Mouse (Mus musculus) embryonic fibroblast, embryonic 13.5 days (primary cell): Measurements from ENCODE around the gene Ggt6. TPM values are rescaled to one million over a fixed set of nuclear protein-coding genes. Genes with fewer than 3 reads are reported as not detected.

Experiments used
- H3K27ac ChIP-seq: 2 replicates; pipeline ENCODE4 v1.5.1; 2012; ENCODE audit warnings: low read length, control low read depth, inconsistent platforms; ENCODE audit not compliant: insufficient read depth
- H3K4me1 ChIP-seq: 2 replicates; pipeline ENCODE4 v1.6.1; 2011; ENCODE audit warnings: low read length; ENCODE audit not compliant: control insufficient read depth, insufficient read depth
- H3K4me3 ChIP-seq: 2 replicates; pipeline ENCODE4 v1.5.1; 2011; ENCODE audit warnings: mild to moderate bottlenecking, control low read depth, low read length; ENCODE audit not compliant: insufficient read depth
- CTCF ChIP-seq: IDR thresholded peaks from 2 replicates; pipeline ENCODE4 v1.5.1; 2011; ENCODE audit warnings: mild to moderate bottlenecking, control low read depth, low read length, moderate library complexity, borderline replicate concordance; ENCODE audit not compliant: insufficient read depth
- POLR2A ChIP-seq: IDR thresholded peaks from 2 replicates; pipeline ENCODE4 v1.6.1; 2011; ENCODE audit warnings: low read depth, mild to moderate bottlenecking, control low read depth, low read length, moderate library complexity
- polyA plus RNA-seq: library from polyadenylated mRNA; stranded (reverse); fragments of >200 nt; gene quantifications from 2 replicates; pipeline ENCODE4 v1.2.4, GENCODE M21; 2011; ENCODE audit warnings: low read depth; ENCODE audit not compliant: missing spikeins, insufficient read length

Gene Ggt6
- polyA plus RNA-seq, result not detected in 2 replicates

DNA sequence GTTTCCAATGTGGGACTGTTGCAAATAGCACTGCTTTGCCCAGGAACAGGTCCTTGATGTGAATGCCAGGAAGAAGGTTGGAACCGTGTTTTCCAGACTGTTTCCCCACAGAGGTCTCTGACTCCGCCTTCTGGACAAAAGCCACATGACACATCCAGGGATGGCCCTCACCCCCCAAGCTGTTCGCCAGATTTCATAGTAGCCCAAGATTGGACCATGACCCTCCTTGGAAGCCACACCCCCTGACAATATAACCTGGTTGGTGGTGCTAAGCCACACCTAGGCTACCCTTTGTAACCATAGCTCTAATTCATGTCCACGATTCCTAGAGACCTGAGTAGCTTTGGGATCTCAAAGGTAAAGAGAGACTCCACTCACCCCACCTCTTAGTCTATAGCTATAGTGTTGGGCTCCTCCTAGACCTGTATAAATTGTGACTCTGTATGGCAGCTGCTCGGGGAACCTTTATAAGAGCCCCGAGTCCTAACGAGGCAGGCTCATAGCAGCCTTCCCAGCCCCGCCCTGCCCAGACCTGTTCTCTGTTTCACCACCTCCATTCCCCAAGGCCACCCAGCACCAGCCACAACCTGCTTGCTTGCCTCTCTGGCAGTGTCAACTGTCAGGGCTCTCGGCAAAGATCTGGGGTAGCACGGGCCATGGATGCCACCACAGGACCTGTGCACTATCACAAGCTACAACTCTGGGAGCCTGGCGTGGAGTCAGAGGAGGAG, at the start of gene Ggt6:
Gene Ggt6 (plus strand): TSS at position 564 of the 731 bp plus-strand sequence.
- Histone ChIP-seq H3K4me1 (no peaks in the 10 kb centered on the region), H3K4me3 (no peak within 1 kb of the TSS), H3K27ac (no peak within 1 kb of the TSS)
- no peak for TF ChIP-seq CTCF
- no peak for TF ChIP-seq POLR2A

DNA sequence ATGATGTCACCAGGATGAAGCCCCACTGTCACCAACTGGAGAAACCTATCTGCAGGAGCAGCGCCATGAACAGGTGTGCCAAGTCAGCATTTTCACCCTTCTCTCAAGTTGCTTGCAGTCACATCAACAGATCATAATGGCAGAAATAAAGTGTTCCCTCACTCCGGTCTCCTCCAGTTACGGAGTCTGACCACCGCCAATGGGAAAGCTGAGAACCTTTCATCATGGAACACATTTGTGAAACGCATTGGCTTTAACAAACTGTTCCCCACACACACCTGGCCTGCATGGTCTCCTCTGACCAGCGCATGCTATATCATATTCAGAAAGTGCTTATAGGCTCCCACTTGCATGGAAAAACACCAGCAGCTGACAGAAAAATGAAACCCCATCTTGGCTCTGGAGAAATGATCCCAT, 47.2 kb upstream of the Ggt6 start:
- TF ChIP-seq POLR2A (no peak), CTCF (no peak)
- Histone ChIP-seq H3K4me3 (no peak overlapping the region), H3K4me1 (no peaks in the 10 kb centered on the region), H3K27ac (no peak overlapping the region)

DNA sequence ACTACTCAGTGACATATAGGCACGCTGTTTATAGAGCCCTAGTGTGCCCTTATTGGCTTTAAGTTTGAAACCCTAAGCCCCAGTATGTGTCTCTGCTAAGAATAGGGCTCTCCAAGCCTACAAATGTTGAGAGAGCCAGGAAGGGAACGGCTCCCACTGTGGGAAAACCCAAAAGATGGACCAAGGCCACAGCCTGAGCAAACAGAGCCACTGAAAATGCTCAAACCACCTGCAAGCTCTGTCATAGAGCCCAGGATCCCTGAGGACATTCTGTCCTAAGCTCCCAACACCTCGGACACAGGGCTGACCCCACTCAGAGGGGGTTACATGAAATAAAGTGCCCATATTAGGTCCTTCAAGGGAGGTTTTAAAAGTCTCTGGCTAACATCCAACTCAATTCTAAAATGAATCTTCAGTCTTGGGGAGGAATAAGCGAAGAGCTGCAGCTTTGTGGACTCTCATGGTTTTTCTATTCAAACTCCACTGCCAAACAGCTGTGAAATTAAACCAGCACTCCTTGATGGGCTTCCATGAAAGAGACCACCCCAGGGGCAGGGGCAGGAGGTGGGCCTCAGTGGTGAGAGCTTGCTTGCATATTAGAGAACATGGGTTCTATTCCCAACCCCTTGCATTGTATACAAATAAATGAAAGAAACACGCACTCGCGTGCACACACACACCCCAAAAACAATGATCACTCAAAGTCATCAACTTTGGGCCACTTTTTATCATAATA, 45.8 kb upstream of the Ggt6 start:
- no peak overlapping the region for H3K4me3 ChIP-seq
- TF ChIP-seq POLR2A, result no peak
- no peak for TF ChIP-seq CTCF
- no peak overlapping the region for H3K27ac ChIP-seq
- H3K4me1 ChIP-seq, result no peaks in the 10 kb centered on the region

DNA sequence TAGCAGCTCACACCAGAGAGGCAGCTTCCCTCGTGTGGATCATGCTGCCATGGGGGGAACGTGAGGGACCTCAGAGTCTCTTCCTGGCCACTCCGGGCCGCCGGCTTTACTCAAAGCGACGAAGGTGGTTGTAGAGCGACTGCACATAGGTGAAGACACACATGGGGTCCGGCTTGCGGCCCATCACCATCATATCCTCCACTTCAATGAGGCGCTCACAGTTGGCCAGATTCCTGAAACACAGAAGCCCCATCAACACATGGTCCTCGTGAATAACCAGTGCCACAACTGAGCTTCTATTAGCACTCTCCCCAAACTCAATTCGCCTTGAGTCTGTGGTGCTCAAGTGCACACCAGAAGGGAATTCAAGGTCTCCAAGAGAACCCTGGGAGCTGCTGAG, 44.1 kb upstream of the Ggt6 start:
- no peak overlapping the region for H3K27ac ChIP-seq
- no peak overlapping the region for H3K4me3 ChIP-seq
- no peaks in the 10 kb centered on the region for H3K4me1 ChIP-seq
- no peak for TF ChIP-seq CTCF
- no peak for TF ChIP-seq POLR2A

DNA sequence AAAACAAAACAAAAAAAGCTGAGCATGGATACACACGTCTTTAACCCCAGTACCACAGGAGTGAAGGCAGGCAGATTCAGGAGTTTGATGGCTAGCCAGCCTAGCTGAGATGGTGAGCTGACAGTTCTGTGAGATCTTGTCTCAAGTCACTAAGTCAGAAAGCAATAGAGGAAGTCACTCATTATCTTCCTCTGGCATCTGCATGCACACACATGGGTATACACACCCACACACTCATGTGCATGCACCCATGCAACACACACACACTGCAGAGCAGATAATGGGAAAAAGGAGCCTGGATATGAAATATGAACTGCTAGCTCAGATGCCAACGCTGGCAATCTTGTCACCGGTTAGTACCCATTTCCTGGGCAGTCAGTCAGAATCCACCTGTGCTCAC, 42.1 kb upstream of the Ggt6 start:
- Histone ChIP-seq H3K4me3 (no peak overlapping the region), H3K4me1 (no peaks in the 10 kb centered on the region), H3K27ac (no peak overlapping the region)
- TF ChIP-seq POLR2A (no peak), CTCF (no peak)

DNA sequence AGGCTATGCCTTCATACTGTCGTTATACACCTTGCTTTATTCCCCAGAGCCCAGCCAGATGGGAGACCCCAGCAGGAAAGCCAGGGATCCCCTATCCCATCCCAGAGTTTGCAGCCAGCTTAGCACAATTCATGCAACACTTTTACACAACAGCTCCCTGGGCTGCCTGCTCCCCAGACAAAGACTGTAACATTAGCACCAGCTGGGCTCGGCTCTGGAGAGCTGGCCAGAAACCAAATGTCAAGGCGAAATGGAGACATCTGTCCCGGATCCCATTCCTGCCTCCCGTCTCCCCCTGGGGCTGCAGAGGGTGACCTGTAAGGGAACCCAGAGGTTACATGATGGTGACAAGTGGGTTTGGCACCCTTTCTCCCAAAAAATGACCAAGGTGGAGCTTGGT, 41.7 kb upstream of the Ggt6 start:
- no peak overlapping the region for H3K27ac ChIP-seq
- no peaks in the 10 kb centered on the region for H3K4me1 ChIP-seq
- no peak overlapping the region for H3K4me3 ChIP-seq
- TF ChIP-seq POLR2A, result no peak
- TF ChIP-seq CTCF, result no peak

DNA sequence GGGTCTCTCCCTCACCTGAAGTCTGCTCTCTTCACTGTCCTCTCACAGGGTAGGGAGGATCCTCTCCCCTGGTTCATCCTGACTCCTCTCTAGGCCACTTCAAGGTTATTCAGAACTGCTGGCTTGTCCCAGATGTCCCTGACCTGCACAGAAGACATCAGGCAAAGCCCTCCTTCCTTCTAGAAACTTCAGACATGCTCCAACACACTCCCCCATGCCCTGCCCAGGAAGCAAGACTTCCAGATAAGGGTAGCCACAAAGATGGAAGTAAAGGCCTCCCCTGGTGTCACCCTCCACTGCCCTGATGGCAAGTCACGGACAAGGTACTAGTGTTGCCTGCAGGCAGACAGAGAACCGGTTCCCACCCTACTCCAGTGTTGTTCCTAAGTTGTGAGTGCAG, 40.6 kb upstream of the Ggt6 start:
- no peak for TF ChIP-seq CTCF
- no peak for TF ChIP-seq POLR2A
- Histone ChIP-seq H3K4me3 (no peak overlapping the region), H3K27ac (no peak overlapping the region), H3K4me1 (no peaks in the 10 kb centered on the region)

DNA sequence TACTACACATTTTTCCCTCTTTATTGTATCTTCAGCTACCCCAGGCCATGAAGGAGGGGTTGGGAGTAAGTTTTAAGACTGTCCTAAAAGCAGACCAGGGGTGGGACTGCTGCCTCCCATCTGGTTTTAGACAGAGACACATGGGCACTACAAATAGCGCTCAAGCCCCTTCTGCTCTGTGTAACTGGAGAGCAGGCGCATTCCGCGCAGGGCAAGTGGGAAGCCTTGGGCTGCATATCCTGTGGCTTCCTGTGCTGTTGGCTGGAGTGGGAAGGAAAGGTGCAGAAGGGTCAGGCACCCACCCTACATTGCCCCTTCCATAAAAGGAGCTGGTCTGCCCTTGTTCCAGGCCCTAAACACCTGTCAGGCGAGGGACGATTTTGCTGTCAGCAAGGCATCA, 39.7 kb upstream of the Ggt6 start:
- Histone ChIP-seq H3K27ac (no peak overlapping the region), H3K4me1 (no peaks in the 10 kb centered on the region)

DNA sequence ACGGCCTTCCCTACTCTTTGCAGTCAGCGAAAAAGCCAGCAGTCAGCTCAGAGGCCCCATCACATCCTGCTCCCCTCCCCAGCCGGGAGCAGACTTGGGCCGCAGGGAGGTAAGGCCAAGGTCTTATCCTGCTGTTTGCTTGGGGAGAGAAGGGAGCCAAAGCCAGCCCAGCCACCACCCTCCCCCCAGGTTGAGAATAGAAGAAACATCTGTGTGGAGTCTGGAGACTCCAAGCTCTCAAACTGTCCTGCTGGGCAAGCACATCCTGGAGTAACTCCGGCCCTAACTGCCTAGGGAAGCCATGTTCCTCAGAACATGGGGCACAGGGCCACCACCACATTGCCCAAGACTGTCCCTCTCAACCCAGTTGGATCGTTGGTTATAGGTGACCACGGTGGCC, 38.7 kb upstream of the Ggt6 start:
- TF ChIP-seq CTCF (no peak), POLR2A (no peak)
- Histone ChIP-seq H3K4me3 (no peak overlapping the region), H3K4me1 (no peaks in the 10 kb centered on the region), H3K27ac (no peak overlapping the region)

More for the DNA sequence above, 39.7 kb upstream of the Ggt6 start:
- H3K4me3 ChIP-seq, result no peak overlapping the region
- TF ChIP-seq CTCF (no peak), POLR2A (no peak)

DNA sequence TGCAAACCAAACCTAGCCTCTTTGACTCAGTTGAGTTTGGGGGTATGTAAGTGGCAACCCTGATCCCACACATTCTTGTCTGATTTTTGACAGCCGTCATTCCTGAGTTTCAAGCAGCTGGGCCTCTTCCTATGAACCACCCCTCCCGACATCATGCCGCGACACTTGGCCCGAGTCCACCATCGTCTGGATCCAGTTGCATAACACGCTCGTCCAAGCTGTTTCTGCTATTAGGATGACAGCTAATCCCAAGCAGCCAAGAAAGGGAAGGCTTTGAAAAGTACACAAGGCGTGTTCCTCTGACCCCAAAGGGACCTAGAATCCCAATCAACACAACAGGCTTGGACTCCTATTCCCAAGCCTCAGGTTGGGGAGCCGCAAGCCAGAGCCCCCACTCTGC, 38.3 kb upstream of the Ggt6 start:
- no peaks in the 10 kb centered on the region for H3K4me1 ChIP-seq
- no peak overlapping the region for H3K4me3 ChIP-seq
- no peak for TF ChIP-seq POLR2A
- no peak for TF ChIP-seq CTCF
- no peak overlapping the region for H3K27ac ChIP-seq
